Mouse (Mus musculus): ENCODE results near the gene Dlg2.

Gene Dlg2

DNA sequence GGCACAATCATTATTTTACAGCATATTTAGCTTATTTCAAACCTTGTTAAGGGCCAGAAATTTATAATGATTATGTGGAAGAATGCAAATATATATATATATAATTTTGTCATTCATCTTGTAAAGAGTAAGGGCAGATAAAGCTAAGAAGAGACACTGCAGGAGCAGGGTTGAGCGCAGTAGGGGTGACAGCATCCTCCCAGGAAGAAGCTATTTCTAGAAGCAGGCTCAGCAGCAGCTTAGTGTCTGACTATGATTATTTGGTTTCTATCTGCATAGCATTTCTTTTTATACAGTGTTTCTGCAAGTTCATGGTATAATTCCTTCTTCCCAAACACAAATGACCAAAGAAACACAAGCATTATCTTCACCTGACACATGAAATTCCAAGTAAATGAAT is 1479.1 kb downstream of the Dlg2 start:
- DNase-seq: no peak

DNA sequence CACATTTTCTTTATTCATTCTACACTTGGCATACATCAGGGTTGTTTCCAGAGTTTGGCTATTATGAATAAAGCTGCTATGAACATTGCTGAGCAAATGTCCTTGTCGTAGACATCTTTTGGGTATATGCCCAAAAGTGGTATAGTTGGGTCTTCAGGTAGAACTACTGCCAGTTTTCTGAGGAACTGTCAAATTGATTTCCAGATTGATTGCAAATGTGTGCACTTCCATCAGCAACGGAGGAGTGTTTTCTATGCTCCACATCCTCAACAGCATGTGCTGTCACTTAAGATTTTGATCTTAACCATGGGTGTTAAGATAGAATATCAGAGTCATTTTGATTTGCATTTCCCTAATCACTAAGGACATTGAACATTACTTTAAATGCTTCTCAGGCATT is 1486.5 kb downstream of the Dlg2 start:
- DNase-seq: no peak

DNA sequence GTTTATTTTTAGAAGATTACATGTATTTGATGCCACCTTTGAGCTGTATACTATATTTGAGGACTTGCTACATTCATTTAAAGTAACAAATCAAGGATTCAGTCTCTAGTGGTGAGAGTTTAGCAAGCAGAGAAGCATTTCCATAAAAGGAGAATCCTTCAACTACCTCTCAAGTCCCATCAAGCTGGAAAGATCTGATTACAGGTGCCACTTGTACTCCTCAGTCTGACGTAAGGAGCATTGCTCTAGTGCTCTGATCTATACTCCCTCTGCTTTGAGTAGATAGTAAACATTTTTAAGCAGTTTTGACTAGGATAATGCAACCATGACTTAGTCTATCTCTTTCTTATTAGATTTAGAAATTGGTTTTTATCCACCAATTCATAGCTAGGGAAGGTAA is 1496.5 kb downstream of the Dlg2 start:
- DNase-seq: no peak

DNA sequence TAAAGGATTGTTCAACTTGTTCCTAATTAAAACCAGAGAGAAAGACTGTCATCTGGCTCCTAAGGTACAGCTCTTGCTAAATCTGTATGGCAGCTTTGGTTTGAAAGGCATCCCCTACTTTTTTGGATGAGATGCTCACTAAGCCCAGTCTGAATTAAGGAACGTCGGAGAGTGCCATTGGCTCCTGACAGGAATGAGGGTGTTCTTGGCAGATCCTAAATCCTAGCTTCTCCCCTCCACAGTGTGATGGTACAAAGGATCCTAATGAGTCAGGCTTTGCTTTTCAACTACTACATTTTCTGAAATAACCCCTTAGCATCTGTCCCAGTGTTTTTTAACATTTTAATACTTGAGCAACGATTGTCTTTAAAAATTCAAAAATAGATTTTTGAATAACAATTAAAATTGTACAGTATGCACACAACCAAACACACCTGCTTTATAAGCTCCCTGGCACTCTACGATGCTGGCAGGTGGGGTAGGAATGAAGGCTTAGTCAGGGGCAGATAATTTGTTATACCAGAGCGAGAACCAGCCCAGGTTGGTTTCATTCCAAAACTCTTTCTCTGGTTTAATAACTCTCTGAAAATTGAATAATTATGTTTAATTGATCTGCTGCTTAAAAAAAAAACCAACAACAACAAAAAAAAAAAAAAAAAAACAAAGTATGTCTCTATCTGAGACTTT is 1527.4 kb downstream of the Dlg2 start:
- DNase-seq: peak; percentile 17

DNA sequence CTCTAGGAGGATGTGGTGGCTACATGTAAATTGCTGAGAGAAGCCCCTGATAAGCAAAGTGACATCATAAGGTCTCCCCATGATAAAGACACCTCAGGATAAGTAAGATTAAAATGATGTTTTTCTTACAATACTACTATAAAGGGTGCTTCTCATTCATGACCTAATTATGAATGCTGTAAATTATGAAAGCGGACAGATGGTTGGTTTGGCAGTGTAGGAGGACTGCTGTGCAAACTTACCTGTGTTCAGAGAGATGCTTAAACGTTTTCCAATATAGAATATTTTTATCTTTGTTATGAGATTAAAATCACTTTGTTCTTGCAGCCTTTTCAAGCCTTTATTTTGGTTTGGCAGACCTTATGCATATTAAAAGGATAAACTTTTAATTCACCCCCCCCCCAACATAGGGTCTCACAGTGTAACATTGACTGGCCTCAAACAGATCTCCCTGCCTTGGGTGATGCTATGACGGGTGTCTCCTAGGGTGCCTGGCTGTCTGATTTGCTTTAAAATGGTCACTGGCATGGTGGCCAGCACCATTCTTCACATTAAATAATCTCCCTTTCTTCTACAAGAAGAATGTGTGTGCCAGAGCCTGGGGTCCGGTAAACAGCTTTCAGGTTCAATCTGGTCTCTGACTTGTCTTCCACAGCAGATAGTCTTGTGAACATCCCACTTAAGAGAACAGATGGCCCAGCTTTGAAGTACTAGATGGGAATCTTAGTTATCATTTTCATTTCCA is 1529.4 kb downstream of the Dlg2 start:
- no peak for DNase-seq

DNA sequence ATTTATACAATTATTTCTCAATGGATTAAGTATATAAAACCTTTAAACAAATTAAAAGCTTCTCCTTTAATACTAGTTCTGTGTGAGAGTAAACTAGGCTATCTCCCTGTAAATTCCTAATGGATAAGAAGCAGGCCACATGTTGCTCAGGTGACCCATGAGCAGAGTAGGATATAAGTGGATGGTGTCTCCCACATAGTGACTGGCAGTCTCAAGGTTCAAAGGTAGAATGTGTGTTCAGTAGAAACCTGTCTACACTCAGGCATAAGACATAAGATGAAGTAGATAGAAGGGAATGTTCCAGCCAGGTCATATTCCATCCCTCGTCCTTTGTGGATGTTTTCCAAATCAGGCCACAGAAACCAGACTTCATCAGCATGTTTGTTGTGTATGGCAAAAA is 1532.2 kb downstream of the Dlg2 start:
- DNase-seq: no peak

DNA sequence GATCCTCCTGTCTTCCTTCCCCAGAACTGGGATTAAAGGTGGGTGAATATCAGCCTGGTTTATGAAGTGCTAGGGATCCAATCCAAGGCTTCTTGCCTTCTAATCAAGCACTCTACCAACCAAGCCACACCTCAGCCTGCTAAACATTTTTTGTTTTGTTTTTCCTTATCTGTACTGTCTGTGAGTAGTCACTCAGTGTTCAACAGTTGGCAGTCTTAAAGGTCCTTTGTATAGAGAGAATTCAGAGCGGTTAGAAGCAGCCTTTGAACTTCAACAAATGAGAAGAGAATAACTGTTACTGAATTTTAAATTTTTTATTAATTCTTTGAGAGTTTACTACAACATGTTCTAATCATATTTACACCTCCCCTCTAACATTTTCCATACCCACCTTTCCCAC is 1548.5 kb downstream of the Dlg2 start:
- no peak for DNase-seq

DNA sequence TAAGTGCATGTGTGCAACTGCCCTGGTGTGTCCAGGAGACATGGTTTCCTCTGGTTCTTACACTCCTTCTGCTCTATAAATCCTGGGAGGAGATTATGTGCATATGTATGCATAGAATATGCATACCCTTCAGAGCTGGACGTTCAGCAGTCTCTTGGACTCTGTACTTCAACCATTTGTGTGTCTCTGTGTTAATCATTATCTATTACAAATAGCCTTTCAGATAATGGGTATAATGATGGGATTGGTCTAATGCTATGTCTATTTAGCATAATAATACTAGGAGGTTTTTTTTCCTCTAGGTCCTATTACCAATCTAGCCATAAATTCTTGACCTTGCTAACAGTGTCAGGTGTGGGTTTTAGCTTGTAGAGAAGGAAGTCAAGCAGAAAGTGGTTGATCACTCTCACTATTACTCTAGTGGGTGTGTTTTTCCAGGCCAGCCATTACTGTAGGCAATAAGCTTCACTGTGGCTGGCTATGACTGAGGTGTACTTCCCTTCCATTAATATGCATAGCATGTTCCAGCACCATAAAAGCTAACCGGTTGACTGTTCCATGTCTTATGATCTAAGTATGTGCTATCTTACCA is 1549.1 kb downstream of the Dlg2 start:
- no peak for DNase-seq

DNA sequence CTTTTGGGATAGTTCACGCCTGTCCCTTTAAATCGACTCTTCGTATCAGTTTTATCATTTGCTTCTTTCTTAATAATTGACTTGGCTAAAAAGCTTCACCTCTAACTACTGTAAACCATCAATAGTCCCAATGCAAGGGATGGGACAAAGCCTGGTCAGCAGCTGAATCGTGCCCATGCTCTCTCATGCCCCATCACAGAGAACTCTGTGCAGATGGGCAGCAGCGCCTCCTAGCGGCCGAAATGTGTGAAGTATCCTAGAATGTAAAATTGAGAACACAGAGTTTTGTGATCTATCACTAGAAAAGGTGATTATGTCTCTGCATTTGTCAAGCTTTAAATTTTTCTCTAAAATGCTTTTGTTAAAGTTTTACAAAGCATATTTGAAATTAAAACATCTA is 1550.6 kb downstream of the Dlg2 start:
- DNase-seq: peak; percentile 34

DNA sequence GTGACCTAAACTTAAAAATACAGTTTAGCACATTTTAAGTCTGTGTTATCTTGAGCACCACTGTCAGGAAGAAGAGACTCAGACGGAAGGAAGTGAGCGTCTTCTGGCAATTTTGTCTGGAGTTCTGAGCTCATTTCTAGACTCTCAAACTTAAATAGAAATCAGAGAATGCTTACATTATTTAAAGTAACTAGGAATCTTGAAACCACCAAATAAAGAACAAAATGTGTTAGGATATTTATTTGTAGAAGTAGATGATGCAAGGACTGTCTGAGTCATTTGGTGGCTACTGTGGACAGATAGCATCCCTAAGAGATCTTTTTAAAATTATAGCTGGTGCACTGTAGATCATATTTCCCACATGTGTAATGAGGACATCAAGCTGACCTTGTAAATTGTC is 1557.8 kb downstream of the Dlg2 start:
- no peak for DNase-seq

DNA sequence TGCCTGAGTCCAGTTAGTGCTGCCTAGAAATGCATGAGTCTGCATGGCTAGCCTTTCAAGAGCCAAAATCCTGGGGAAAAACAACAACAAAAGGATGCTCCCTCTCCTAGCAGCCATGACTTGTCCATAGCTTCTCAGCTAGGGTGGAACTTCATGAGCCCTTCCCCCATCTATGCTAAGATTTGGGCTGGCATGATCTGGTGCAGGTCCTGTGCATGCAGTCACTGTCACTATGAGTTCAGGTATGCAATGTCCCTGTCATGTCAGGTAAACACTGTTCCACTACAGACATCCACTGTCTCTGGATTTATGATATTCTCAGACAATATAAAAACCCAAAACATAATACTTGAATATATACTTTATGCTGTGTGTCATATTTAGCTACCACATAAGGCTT is 1563.7 kb downstream of the Dlg2 start:
- no peak for DNase-seq

DNA sequence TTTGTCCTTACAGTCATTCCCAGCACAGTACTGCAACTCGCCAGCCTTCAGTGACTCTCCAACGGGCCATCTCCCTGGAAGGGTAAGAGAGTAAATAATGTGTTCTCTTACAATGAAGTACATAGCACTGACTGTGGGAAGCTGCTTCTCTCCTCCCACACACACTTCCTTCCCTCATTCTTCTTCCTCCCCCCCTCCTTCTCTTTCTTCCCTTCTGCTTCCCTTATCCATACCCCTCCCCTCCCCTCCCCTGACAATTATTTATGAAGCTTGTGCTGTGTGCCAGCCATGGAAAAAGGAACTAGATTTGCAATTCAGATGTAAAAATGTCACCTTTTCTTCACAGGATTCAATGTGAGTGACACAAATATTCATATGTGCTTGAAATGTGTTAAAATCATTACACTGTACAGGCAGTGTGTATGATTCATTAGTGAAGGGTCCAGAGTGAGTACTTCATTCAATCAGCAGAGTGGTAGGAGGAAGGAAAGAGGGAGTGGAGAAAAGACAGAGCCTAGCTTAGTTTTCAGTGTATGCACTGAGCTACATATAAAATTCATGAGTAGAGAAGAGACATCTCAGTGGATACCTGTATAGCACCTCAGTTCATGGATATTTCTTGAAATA is 1564.4 kb downstream of the Dlg2 start:
- DNase-seq: no peak

DNA sequence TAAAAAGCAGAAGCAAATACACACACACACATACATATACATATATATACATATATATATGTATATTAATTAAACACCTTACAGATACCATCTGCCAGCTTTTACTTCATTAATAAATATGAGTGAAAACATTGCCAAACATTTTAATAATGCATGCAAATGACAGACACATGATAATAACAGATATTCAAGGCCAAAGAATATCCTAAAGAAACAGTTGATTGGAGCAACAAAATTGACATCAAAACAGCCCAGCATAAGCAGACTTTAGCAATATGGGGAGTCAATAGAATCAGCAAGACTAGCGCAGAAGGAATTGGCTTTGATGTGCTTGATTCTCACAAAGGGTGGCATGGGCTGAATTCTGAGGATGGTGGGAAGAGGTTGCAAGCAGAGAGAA is 1568.5 kb downstream of the Dlg2 start:
- DNase-seq: no peak

DNA sequence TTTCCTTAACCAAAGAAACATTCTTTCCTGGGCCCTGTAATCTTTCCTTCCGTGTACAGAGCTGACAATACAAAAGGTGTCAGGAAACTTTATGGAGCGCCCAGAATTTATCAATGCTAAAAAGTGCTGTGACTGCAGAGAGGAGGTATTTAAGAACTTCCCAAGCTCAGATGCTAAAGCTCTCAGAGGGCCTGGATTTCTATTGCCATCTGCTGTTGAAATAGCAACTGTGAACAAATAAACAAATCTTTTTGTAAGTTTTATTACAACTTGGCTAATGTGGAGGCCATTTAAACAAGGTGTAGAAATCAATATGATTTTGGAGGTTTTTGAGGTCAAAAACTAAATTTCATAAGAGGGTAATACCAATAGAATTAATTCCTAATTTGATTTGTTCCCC is 1570.8 kb downstream of the Dlg2 start:
- no peak for DNase-seq

DNA sequence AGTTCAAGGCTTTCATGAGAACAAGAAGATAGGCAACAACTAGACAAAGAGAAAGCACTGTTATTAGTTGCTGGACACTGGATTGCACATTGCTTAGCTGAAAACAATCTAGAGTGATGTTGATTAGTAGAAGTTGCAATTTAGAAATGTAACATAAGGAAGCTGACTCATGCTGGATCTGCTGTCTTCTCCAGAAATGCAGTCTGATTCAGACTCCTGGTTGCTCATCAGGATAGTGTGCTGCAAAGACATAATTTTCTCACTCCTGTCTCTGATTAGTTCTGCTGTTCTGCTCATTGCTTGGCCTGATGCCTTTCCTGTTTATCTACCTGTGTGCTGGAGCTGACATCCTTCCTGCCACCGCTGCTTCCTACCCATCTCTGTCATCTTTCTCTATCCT is 1572.4 kb downstream of the Dlg2 start:
- peak; percentile 24 for DNase-seq

DNA sequence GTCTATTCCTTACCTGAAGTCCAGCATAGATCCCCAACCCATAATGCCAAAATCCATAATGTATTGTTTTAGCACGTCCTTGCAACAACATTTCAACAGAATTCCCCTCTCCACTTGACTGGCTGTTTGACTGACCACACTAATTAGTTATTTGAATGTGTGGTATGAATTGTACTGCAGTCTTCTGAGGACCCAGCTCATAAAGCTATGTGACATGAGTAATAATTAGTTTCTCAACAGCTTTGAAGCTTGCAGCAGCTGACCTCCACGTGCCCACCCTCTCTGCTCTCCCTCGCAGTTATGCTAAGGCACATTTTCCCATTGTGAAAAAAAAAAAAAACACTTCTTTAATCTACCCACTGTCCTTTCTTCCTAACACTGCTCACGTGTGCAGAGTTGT is 1590.4 kb downstream of the Dlg2 start:
- DNase-seq: no peak

DNA sequence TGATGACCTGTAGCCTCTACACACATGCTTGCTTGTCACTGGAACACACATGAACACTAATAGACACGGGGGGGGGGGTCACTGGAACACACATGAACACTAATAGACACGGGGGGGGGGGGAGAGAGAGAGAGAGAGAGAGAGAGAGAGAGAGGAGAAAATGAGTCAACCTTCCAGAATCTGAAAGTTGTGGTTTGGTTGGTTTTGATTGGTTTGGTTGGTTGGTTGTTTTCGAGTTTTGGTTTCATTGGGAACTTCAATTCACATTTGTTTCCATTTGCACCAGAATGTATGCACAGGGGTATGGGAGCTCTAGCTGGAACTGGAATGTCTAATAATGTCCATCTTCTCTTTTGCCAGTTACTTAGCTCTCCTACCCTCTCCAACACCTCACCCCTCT is 1611.0 kb downstream of the Dlg2 start:
- DNase-seq: no peak

DNA sequence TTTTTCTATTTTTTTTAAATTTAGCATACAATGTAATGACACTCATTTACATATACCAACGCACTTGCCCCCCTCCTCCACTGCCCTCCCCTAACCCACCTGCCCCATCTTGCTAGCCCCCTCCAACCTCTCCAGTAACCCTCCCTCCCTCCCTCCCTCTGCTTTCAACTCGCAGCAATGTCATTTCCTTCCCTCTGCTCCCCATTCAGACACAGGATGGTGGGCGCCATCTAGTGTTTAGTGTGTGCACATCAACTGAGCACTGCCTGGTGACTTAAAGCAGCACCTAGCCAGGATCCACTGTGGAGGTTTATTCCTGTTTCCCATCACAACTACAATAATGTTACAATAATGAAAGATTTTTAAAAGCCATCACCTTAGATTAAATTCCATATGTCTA is 1617.4 kb downstream of the Dlg2 start:
- DNase-seq: peak; percentile 69

DNA sequence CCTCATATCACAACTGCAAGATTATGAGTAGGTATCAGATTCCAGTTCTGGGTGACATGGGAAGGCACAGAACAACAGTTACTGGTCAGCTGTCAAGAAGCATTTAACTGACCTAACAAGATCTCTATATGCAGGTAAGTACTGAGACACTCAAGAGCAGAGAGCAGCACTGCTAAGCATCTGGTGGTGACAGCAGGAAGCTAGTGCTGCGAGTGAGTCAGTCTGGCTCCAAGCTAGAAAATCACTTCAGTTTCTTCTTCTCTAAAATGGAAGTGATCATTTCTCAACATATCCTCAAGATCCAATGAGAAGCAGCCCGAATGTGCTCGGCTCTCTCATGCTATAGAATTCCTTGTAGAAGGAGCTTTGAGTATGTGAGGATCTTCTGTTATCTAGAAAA is 1618.7 kb downstream of the Dlg2 start:
- peak; percentile 41 for DNase-seq

DNA sequence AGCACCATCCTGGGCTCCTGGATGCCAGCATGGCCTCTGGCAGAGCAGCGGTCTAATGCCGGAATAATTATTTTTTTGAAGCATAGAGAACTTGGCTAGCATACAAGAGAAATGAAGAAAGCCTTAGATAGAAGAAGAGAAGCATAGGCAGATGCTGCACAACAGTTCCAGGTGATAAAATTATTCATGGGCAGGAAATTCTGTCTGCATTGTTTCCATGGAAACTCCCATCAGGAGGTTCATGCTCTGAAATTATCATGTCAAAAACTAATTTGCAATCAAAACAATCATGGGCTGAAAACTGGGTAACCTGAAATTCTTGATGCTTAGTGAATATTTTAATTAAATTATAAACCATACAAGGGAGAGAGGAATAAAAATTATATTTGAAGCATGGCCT is 1624.4 kb downstream of the Dlg2 start:
- DNase-seq: no peak

DNA sequence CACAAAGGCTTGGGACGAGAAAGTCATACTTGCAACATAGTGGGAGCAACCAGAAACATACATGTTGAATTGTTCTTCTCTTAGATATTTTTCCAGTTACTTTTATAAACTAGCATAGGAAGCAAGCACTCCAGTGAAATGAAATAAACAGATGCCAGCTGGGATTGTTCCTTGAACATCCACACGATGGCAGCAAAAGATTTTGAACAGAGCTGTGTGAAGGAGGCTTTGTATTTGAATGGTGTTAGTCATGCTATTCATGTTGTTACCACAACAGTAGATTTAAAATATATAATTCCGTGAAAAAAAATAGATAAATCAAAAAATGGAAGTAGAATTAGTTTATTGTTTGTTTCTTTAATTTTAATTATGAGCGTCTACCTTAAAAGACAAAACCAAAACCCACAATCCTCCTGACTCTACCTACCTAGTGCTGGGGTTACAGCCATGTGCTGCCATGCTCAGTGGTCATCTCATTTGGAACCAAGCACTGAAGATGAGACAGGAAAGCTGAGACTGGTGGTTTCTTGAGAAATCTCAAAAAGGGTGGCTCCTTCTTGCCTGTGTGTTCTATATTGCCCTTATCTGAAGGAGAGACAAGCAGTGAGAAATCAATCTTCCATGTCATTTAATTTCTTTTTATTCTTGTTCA is 1626.5 kb downstream of the Dlg2 start:
- peak; percentile 68 for DNase-seq

DNA sequence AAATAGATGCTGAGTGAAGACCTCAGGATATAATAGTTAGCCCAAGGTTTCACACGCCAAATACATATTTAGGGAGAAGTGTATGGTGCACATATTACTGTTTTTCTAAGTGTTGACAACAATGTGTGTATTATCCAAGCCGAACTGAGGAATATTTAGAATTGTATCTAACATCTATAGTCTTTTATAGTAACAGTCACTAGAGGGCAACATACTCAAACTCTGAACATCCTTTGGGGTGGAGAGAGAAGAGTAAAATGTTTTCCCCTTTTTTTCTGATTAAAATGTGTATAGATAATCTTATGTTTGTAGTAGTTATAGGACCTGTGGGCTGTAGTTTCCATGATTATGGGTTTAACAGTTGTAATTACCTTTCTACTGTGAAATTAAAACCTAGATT is 1629.0 kb downstream of the Dlg2 start:
- no peak for DNase-seq

DNA sequence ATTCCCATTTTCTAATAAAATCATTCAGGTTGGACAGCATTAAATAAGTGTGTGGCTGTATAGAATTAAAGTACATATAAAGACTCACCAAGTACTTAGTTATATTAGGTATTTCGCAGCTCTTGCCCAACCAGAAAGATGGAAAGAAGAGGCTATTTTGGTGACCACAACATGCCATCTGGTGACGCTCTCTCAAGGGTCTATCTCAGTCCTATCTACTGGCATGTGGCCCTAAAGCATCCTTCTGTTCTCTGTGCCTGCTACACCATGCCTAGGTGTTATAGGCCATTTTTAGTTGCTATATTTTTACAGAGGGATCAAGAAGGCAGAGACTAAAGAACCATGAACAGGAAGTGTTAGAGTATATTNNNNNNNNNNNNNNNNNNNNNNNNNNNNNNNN is 1629.5 kb downstream of the Dlg2 start:
- no peak for DNase-seq

DNA sequence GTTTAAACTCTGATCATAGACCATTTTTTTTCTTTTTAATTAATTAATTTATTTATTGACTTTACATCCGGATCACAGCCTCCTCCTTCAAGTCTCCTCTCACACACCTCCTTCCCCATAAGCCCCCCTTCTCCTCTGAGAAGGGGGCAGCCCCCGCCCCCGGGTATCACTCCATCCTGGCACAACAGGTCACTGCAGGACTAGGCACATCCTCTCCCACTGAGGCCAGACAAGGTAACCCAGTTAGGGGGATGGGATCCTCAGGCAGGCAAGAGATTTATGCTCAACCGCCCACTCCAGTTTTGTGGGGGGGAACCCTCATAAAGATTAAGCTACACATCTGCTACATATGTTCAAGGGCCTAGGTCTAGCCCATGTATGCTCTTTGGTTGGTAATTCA is 1636.6 kb downstream of the Dlg2 start:
- no peak for DNase-seq

All from layer of hippocampus, adult 9-11 months (tissue).